Mouse (Mus musculus) mouse trophoblast stem cell (cell line): ENCODE measurements around the gene Ptpn20.

Experiments used
- in situ Hi-C, 2 experiments: fragments of 300-500 bp; cut with MseI, MboI; formaldehyde crosslinking; loops; 2 replicates in 1 of 2; 3 replicates in 1 of 2; pipeline ENCODE4 v1.15.1; 2025

Gene Ptpn20

GRCm38 (mm10) chr14:33673350-33674087 is 84.5 kb downstream of the Ptpn20 start:
- in situ Hi-C loops, result loop anchor here in 1 of 2 experiments (10.0 kb wide), 1 partner anchor 261 kb away; no protein-coding TSS in a partner anchor

- in situ Hi-C loops, result loop anchor here in 1 of 2 experiments (10.0 kb wide), 1 partner anchor 257 kb away; no protein-coding TSS in a partner anchor
Measured at GRCm38 (mm10) chr14:33677996-33678395, 89.0 kb downstream of the Ptpn20 start.

- in situ Hi-C loops, result loop anchor here in 1 of 2 experiments (10.0 kb wide), 1 partner anchor 256 kb away; no protein-coding TSS in a partner anchor
Measured at GRCm38 (mm10) chr14:33678740-33679139, 89.7 kb downstream of the Ptpn20 start.

- in situ Hi-C loops, result no loop called here
Measured at GRCm38 (mm10) chr14:33680621-33681020, 91.6 kb downstream of the Ptpn20 start.

- in situ Hi-C loops, result no loop called here
Measured at GRCm38 (mm10) chr14:33682768-33683167, 93.8 kb downstream of the Ptpn20 start.

GRCm38 (mm10) chr14:33683701-33684100 is 94.7 kb downstream of the Ptpn20 start:
- in situ Hi-C loops, result no loop called here

- in situ Hi-C loops, result no loop called here
Measured at GRCm38 (mm10) chr14:33687444-33688028, 98.5 kb downstream of the Ptpn20 start.

GRCm38 (mm10) chr14:33689044-33689443 is 100.0 kb downstream of the Ptpn20 start:
- in situ Hi-C loops, result no loop called here
